Mouse (Mus musculus): ENCODE results near the gene Dnah7a.
"Not testable (repeated sequence)": the region's sequence is repeated elsewhere in the genome, so short reads cannot be mapped to it uniquely, and the experiment has no call there.

- not testable (repeated sequence) for TF ChIP-seq CTCF (conservative IDR thresholded peaks at IDR 0.05; ENCODE audit: insufficient read depth, insufficient read length, low read depth, low read length); POLR2A (IDR thresholded peaks at IDR 0.05; ENCODE audit: low read depth, low read length)
Measured at GRCm38 (mm10) chr1:53375965-53376364, 330.6 kb downstream of the Dnah7a start.
